Mouse (Mus musculus) bone marrow macrophage, adult 2 months (primary cell): ENCODE data around the gene Metap1.

ENCODE experiments used
- CTCF ChIP-seq: IDR thresholded peaks from 2 replicates; pipeline ENCODE4 v1.5.1; 2012; ENCODE audit warnings: low read depth, mild to moderate bottlenecking, low read length, moderate library complexity
- POLR2A ChIP-seq: IDR thresholded peaks from 2 replicates; pipeline ENCODE4 v1.6.1; 2012; ENCODE audit warnings: mild to moderate bottlenecking, low read depth, low read length, borderline replicate concordance

GRCm38 (mm10) chr3:138528265-138528664 lies 39.0 kb upstream of the Metap1 start:
- no peak for TF ChIP-seq POLR2A
- no peak for TF ChIP-seq CTCF
